Mouse (Mus musculus) myocyte (in vitro differentiated cells): ENCODE results near the gene Tspan17. TPM values are rescaled to one million over a fixed set of nuclear protein-coding genes. Genes with fewer than 3 reads are reported as not detected.

Source experiments
- H3K27me3 ChIP-seq: one replicate; pipeline ENCODE4 v1.6.1; 2011; ENCODE audit not compliant: control insufficient read depth, insufficient read depth, insufficient read length
- H3K36me3 ChIP-seq: one replicate; pipeline ENCODE4 v1.6.1; 2011; ENCODE audit not compliant: control insufficient read depth, insufficient read depth
- H3K4me2 ChIP-seq: one replicate; pipeline ENCODE4 v1.6.1; 2011; ENCODE audit warnings: low read depth, control low read depth
- H3K4me3 ChIP-seq: one replicate; pipeline ENCODE4 v1.5.1; 2011; ENCODE audit warnings: mild to moderate bottlenecking, control low read depth, moderate library complexity
- H3K79me2 ChIP-seq: one replicate; pipeline ENCODE4 v1.6.1; 2011; ENCODE audit not compliant: control insufficient read depth, insufficient read depth
- H3ac ChIP-seq: one replicate; pipeline ENCODE4 v1.6.1; 2011; ENCODE audit not compliant: control insufficient read depth, insufficient read length
- CEBPB ChIP-seq: IDR thresholded peaks from 2 replicates; pipeline ENCODE4 v1.6.1; 2011; ENCODE audit warnings: mild to moderate bottlenecking, moderate library complexity; ENCODE audit not compliant: poor library complexity, insufficient read depth, severe bottlenecking
- E2F4 ChIP-seq: IDR thresholded peaks from one replicate; pipeline ENCODE4 v1.6.1; 2011; ENCODE audit warnings: mild to moderate bottlenecking, control low read depth, moderate library complexity; ENCODE audit not compliant: insufficient read depth
- MAX ChIP-seq: IDR thresholded peaks from one replicate; pipeline ENCODE4 v1.6.1; 2011; ENCODE audit warnings: low read depth, mild to moderate bottlenecking, control low read depth
- MYOD1 ChIP-seq, 3 experiments: IDR thresholded peaks; one replicate each; pipeline ENCODE4 v1.6.1; 2011; ENCODE audit warnings: control low read depth in 2 of 3, low read depth in 2 of 3, mild to moderate bottlenecking in 2 of 3, moderate library complexity in 1 of 3; ENCODE audit not compliant: insufficient read length in 2 of 3, control insufficient read depth in 1 of 3
- MYOG ChIP-seq, 3 experiments: IDR thresholded peaks; one replicate each; pipeline ENCODE4 v1.6.1; 2011; ENCODE audit warnings: control low read depth in 2 of 3, low read depth in 2 of 3, mild to moderate bottlenecking in 2 of 3; ENCODE audit not compliant: insufficient read length in 2 of 3, control insufficient read depth in 1 of 3, insufficient read depth in 1 of 3
- POLR2A ChIP-seq: IDR thresholded peaks from one replicate; pipeline ENCODE4 v1.6.1; 2011; ENCODE audit warnings: low read depth, mild to moderate bottlenecking, control low read depth, moderate library complexity; ENCODE audit not compliant: insufficient read length
- POLR2AphosphoS2 ChIP-seq: IDR thresholded peaks from one replicate; pipeline ENCODE4 v1.6.1; 2011; ENCODE audit warnings: low read depth, control low read depth; ENCODE audit not compliant: insufficient read length
- REST ChIP-seq: IDR thresholded peaks from one replicate; pipeline ENCODE4 v1.6.1; 2011; ENCODE audit warnings: mild to moderate bottlenecking, control low read depth, moderate library complexity; ENCODE audit not compliant: insufficient read depth, insufficient read length
- SRF ChIP-seq: IDR thresholded peaks from one replicate; pipeline ENCODE4 v1.6.1; 2011; ENCODE audit warnings: low read depth; ENCODE audit not compliant: control insufficient read depth, insufficient read length
- TCF12 ChIP-seq: IDR thresholded peaks from one replicate; pipeline ENCODE4 v1.6.1; 2011; ENCODE audit warnings: mild to moderate bottlenecking, control low read depth; ENCODE audit not compliant: poor library complexity, insufficient read depth, severe bottlenecking
- TCF3 ChIP-seq: IDR thresholded peaks from one replicate; pipeline ENCODE4 v1.6.1; 2011; ENCODE audit warnings: low read depth, control low read depth; ENCODE audit not compliant: insufficient read length
- USF1 ChIP-seq: IDR thresholded peaks from one replicate; pipeline ENCODE4 v1.6.1; 2011; ENCODE audit warnings: low read depth, mild to moderate bottlenecking, control low read depth, moderate library complexity
- polyA plus RNA-seq: library from polyadenylated mRNA; unstranded; fragments of >200 nt; fragmentation: generic; extraction: Trizol; gene quantifications from one replicate; pipeline ENCODE4 v1.2.1, GENCODE M21; 2012; ENCODE audit warnings: missing spikeins

The Tspan17 gene
- polyA plus RNA-seq, 1 experiment: 65.3 TPM

DNA sequence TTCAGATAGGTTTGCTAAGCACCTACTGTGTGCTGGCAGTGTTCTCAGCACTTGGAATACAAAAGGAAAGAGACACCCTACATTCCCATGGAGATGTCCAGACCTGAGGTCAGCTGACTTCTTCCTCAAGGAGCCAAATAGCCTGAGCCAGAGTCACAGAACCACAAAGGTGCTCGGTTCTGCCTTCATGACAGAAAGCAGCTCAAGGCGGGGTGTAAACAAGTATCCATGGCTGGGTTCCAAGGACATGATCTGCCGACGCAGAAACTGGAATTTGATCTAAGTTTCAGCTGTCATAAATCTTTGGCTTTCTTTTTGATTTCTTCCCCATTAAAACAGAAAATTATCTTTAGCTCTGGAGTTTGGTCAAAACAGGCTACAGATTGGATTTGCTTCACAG is 11.0 kb downstream of the Tspan17 start:
- H3K36me3 ChIP-seq: no peaks in the 10 kb centered on the region
- H3K4me2 ChIP-seq: peak overlapping the region; percentile 91
- H3K27me3 ChIP-seq: peaks cover 13% of the 10 kb centered on the region
- no peaks in the 10 kb centered on the region for H3K79me2 ChIP-seq
- no peak overlapping the region for H3K4me3 ChIP-seq
- no peak for TF ChIP-seq MAX
- TF ChIP-seq TCF12: no peak
- TF ChIP-seq POLR2AphosphoS2: no peak
- TF ChIP-seq USF1: no peak
- TF ChIP-seq MYOG (IDR thresholded peaks at IDR 0.05; ENCODE audit: control insufficient read depth in 1 of 3, insufficient read depth in 1 of 3, insufficient read length in 2 of 3, low read depth in 2 of 3): no peak
- no peak for TF ChIP-seq SRF
- TF ChIP-seq E2F4: no peak
- no peak for TF ChIP-seq MYOD1 (IDR thresholded peaks at IDR 0.05; ENCODE audit: control insufficient read depth in 1 of 3, insufficient read length in 2 of 3, low read depth in 2 of 3)
- TF ChIP-seq POLR2A: no peak
- no peak overlapping the region for H3ac ChIP-seq

DNA sequence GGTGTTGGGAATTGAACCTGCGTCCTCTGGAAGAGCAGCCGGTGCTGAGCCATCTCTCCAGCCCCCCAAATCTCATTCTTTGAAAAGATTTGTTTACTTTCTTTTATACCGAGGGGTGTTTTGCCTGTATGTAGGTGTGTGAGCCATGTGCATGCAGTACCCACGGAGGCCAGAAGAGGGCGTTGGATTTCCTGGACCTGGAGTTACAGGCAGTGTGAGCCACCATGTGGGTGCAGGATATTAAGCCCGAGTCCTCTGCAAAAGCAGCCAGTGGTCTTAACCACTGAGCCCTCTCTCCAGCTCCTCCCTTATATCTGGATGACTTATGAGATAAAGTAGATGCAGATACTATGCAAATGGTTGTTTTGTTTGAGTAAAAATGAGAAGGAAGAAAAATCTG is 13.8 kb downstream of the Tspan17 start:
- no peak for TF ChIP-seq POLR2A
- TF ChIP-seq USF1: no peak
- no peak for TF ChIP-seq POLR2AphosphoS2
- no peak overlapping the region for H3K4me2 ChIP-seq
- H3K4me3 ChIP-seq: no peak overlapping the region
- H3ac ChIP-seq: no peak overlapping the region
- no peaks in the 10 kb centered on the region for H3K79me2 ChIP-seq
- no peaks in the 10 kb centered on the region for H3K36me3 ChIP-seq
- H3K27me3 ChIP-seq: peaks cover 13% of the 10 kb centered on the region

DNA sequence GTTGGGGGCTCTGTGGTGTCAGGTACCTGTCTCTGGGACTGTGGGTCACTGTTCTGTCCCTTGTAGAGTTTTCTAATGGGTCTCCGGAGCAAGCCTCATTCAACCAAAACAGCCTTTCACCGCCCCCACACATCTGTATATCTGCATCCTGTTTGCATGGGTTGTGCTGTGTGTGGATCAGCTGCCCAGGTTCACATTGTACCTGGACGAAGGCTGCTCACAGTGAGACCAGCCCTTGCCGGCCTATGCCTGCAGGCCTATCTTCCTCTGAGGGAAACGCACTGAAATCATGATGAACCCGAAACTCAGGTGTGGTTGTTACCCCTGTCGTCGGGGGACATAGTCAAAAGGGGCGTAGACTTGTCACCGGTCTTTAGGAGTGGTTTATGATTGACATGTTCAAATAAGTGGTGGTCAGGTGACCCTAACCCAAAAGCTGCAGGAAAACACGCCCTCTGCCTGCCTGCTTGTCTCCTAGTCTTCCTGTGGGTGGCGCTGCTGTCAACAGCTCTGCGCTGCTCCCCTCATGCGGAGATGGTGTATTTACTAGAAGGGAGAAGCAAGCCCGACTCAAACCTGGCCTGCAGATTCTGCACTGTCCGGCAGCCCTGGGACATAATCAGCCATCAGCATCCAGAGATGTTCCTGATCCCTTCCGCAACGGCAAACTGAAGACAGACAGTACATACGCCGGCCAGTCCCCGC is 16.1 kb downstream of the Tspan17 start:
- H3K27me3 ChIP-seq: peaks cover 13% of the 10 kb centered on the region
- H3K36me3 ChIP-seq: no peaks in the 10 kb centered on the region
- H3K4me3 ChIP-seq: no peak overlapping the region
- H3K79me2 ChIP-seq: no peaks in the 10 kb centered on the region
- TF ChIP-seq MAX (no peak), E2F4 (no peak), MYOD1 (IDR thresholded peaks at IDR 0.05; ENCODE audit: control insufficient read depth in 1 of 3, insufficient read length in 2 of 3, low read depth in 2 of 3) (no peak), TCF12 (no peak), TCF3 (no peak), SRF (no peak), REST (no peak), MYOG (IDR thresholded peaks at IDR 0.05; ENCODE audit: control insufficient read depth in 1 of 3, insufficient read depth in 1 of 3, insufficient read length in 2 of 3, low read depth in 2 of 3) (no peak), CEBPB (no peak), POLR2AphosphoS2 (no peak), POLR2A (no peak), USF1 (no peak)
- no peak overlapping the region for H3ac ChIP-seq
- no peak overlapping the region for H3K4me2 ChIP-seq

DNA sequence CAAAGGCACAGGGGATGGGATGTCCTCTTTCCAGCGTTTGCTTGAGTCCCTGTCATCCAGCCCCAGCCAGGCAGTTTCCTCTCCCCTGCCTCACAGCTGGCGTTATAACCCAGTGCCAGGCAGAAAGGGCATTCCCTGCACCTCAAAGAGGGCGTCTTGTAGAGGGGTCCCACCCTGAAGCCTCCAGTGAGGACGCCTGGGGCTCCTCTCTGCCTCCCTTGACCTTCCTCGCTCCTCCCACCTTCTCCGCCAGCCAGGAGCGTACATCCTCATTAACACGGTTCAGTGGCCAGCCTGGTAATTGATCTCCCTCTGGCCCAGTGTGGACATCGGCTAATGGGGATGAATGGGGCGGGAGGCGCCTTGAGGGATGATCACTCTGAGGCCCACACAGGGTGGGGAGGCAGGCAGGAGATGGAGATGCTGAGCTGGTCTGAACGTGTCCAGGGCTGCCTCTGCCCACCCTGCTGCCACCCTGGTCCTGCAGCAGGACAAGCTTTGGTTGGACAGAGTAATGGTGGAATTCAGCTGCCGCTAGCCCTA is 17.3 kb downstream of the Tspan17 start:
- no peaks in the 10 kb centered on the region for H3K36me3 ChIP-seq
- no peaks in the 10 kb centered on the region for H3K79me2 ChIP-seq
- H3K4me2 ChIP-seq: no peak overlapping the region
- H3K4me3 ChIP-seq: no peak overlapping the region
- TF ChIP-seq MYOD1 (IDR thresholded peaks at IDR 0.05; ENCODE audit: control insufficient read depth in 1 of 3, insufficient read length in 2 of 3, low read depth in 2 of 3): no peak
- TF ChIP-seq MAX: no peak
- no peak for TF ChIP-seq REST
- no peak for TF ChIP-seq USF1
- TF ChIP-seq POLR2A: no peak
- TF ChIP-seq CEBPB: no peak
- no peak for TF ChIP-seq E2F4
- TF ChIP-seq TCF3: no peak
- no peak for TF ChIP-seq SRF
- no peak for TF ChIP-seq TCF12
- no peak for TF ChIP-seq MYOG (IDR thresholded peaks at IDR 0.05; ENCODE audit: control insufficient read depth in 1 of 3, insufficient read depth in 1 of 3, insufficient read length in 2 of 3, low read depth in 2 of 3)
- no peak for TF ChIP-seq POLR2AphosphoS2
- no peak overlapping the region for H3ac ChIP-seq
- H3K27me3 ChIP-seq: peaks cover 13% of the 10 kb centered on the region

DNA sequence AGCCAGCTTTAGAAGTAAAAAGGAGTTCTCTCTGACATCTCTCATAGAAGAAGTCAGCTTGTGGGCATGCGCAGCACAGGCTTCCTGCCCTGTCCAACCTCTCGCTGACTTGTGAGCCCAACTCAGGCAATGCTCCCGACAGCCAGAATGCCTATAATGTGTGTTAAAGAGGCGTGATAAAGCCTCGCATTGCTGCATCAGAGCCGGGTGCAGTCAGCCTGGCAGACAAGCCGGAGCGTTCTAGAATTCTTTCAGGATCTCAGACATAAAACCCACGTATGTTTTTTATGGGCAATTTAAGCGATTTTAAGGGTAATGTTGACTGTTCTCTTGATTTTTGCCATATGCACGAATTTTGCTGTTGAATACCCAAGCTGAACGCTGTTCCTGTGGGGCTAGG is 18.9 kb downstream of the Tspan17 start:
- Histone ChIP-seq H3K36me3 (no peaks in the 10 kb centered on the region), H3K79me2 (no peaks in the 10 kb centered on the region), H3ac (no peak overlapping the region), H3K4me3 (no peak overlapping the region), H3K4me2 (no peak overlapping the region), H3K27me3 (peaks cover 8% of the 10 kb centered on the region)
- no peak for TF ChIP-seq REST
- no peak for TF ChIP-seq MYOD1 (IDR thresholded peaks at IDR 0.05; ENCODE audit: control insufficient read depth in 1 of 3, insufficient read length in 2 of 3, low read depth in 2 of 3)
- TF ChIP-seq TCF3: no peak
- no peak for TF ChIP-seq POLR2AphosphoS2
- no peak for TF ChIP-seq MYOG (IDR thresholded peaks at IDR 0.05; ENCODE audit: control insufficient read depth in 1 of 3, insufficient read depth in 1 of 3, insufficient read length in 2 of 3, low read depth in 2 of 3)
- no peak for TF ChIP-seq POLR2A
- TF ChIP-seq USF1: no peak
- TF ChIP-seq CEBPB: no peak
- TF ChIP-seq E2F4: no peak
- no peak for TF ChIP-seq TCF12
- no peak for TF ChIP-seq MAX
- no peak for TF ChIP-seq SRF
